Mouse (Mus musculus): ENCODE data around the gene Msi2.
A peak's percentile ranks its signal among the peaks of the same experiment; 100 is the strongest.

Msi2 gene

GRCm38 (mm10) chr11:88557116-88557768 lies 161.1 kb downstream of the Msi2 start:
- DNase-seq = no peak

- no peak for DNase-seq
These were observed 162.3 kb downstream of the Msi2 start for GRCm38 (mm10) chr11:88555902-88556549.

GRCm38 (mm10) chr11:88555232-88555818 lies 163.0 kb downstream of the Msi2 start:
- no peak for DNase-seq

- DNase-seq = no peak
These were observed 164.6 kb downstream of the Msi2 start for GRCm38 (mm10) chr11:88553521-88554310.

- peak; percentile 80 for DNase-seq
These were observed 165.3 kb downstream of the Msi2 start for GRCm38 (mm10) chr11:88552987-88553386.

- DNase-seq = no peak
These were observed 165.9 kb downstream of the Msi2 start for GRCm38 (mm10) chr11:88552385-88552784.

- DNase-seq = peak; percentile 89
These were observed 167.3 kb downstream of the Msi2 start for GRCm38 (mm10) chr11:88551034-88551433.

- DNase-seq = peak; percentile 27
These were observed 168.0 kb downstream of the Msi2 start for GRCm38 (mm10) chr11:88550083-88550907.

GRCm38 (mm10) chr11:88549529-88549900 lies 168.8 kb downstream of the Msi2 start:
- no peak for DNase-seq

- DNase-seq = no peak
These were observed 169.3 kb downstream of the Msi2 start for GRCm38 (mm10) chr11:88548832-88549528.

- peak; percentile 35 for DNase-seq
These were observed 169.9 kb downstream of the Msi2 start for GRCm38 (mm10) chr11:88548423-88548822.

- no peak for DNase-seq
These were observed 174.5 kb downstream of the Msi2 start for GRCm38 (mm10) chr11:88543771-88544170.

- no peak for DNase-seq
These were observed 175.5 kb downstream of the Msi2 start for GRCm38 (mm10) chr11:88542817-88543216.

GRCm38 (mm10) chr11:88541666-88542639 lies 176.4 kb downstream of the Msi2 start:
- DNase-seq = no peak

- peak; percentile 89 for DNase-seq
These were observed 178.5 kb downstream of the Msi2 start for GRCm38 (mm10) chr11:88539637-88540478.

- peak; percentile 64 for DNase-seq
These were observed 179.5 kb downstream of the Msi2 start for GRCm38 (mm10) chr11:88538710-88539340.

GRCm38 (mm10) chr11:88537344-88537743 lies 181.0 kb downstream of the Msi2 start:
- DNase-seq = peak; percentile 67

- DNase-seq = no peak
These were observed 181.5 kb downstream of the Msi2 start for GRCm38 (mm10) chr11:88536861-88537260.

GRCm38 (mm10) chr11:88534331-88534929 lies 183.9 kb downstream of the Msi2 start:
- peak; percentile 90 for DNase-seq

Measured in retina, postnatal 1 day (tissue).